Mouse (Mus musculus) adrenal gland, adult 18-20 months (tissue): ENCODE data around the gene Ctsj. TPM values are rescaled to one million over a fixed set of nuclear protein-coding genes. Genes with fewer than 3 reads are reported as not detected.
"Not testable (repeated sequence)": the region's sequence is repeated elsewhere in the genome, so short reads cannot be mapped to it uniquely, and the experiment has no call there.

ENCODE experiments used
- DNase-seq, 2 experiments: peaks; one replicate each; pipeline ENCODE4 v3.0.0; 2021 to 2022; ENCODE audit warnings: low spot score in 2 of 2
- long read RNA-seq, 2 experiments: library from polyadenylated mRNA; stranded (forward); transcript quantifications; one replicate each; pipeline ENCODE4 v2.0.0; 2021
- total RNA-seq, 2 experiments: library from RNA; stranded (reverse); gene quantifications; 1 replicate in 1 of 2; 2 replicates in 1 of 2; pipeline ENCODE4 v1.2.3; 2021

Ctsj gene
- under 1 TPM in 1 of 2 experiments, not detected in 1; 0.27 TPM for total RNA-seq
- long read RNA-seq, experiment 1, result 0 reads
- long read RNA-seq, experiment 2, result 0 reads

- no peak for DNase-seq
These were observed at the start of gene Ctsj for GRCm38 (mm10) chr13:61005859-61006258. Gene Ctsj (minus strand): TSS chr13:61005959.

- no peak for DNase-seq
These were observed 34.8 kb upstream of the Ctsj start, which contains the start of gene Ctsq for GRCm38 (mm10) chr13:61040531-61040930. Gene Ctsq (minus strand): TSS chr13:61040631.

- DNase-seq, result no peak
These were observed 17.0 kb upstream of the Ctsj start for GRCm38 (mm10) chr13:61022785-61023184.

GRCm38 (mm10) chr13:61021844-61022243 lies 16.1 kb upstream of the Ctsj start:
- no peak for DNase-seq

GRCm38 (mm10) chr13:61010171-61010570 lies 4.4 kb upstream of the Ctsj start:
- DNase-seq, result no peak

GRCm38 (mm10) chr13:60997600-60997999 lies 8.2 kb downstream of the Ctsj start:
- DNase-seq, result no peak

GRCm38 (mm10) chr13:60986915-60987314 lies 18.8 kb downstream of the Ctsj start:
- not testable (repeated sequence) for DNase-seq

GRCm38 (mm10) chr13:60972319-60972718 lies 33.4 kb downstream of the Ctsj start:
- not testable (repeated sequence) for DNase-seq

GRCm38 (mm10) chr13:60963985-60964384 lies 41.8 kb downstream of the Ctsj start:
- not testable (repeated sequence) for DNase-seq

GRCm38 (mm10) chr13:60961706-60962105 lies 44.1 kb downstream of the Ctsj start:
- DNase-seq, result no peak

Other genes with a start within 250 kb of the Ctsj start
- not detected for gene BC051665, start 219.6 kb downstream of the Ctsj start, total RNA-seq
- not detected for gene Ctsll3, start 203.1 kb downstream of the Ctsj start, total RNA-seq
- gene 4930486L24Rik, start 141.5 kb downstream of the Ctsj start, total RNA-seq, result 10 to 100 TPM in 1 of 2 experiments, under 1 TPM in 1; 0.77 to 49.1 TPM
- under 1 TPM; 0.46 to 0.74 TPM for gene Gm49392, start 109.1 kb downstream of the Ctsj start, total RNA-seq
- 1 to 10 TPM; 4.4 to 6.2 TPM for gene Ctla2b, start 108.5 kb downstream of the Ctsj start, total RNA-seq
- not detected for gene Tpbpb, start 101.1 kb downstream of the Ctsj start, total RNA-seq
- not detected for gene Gm49393, start 70.4 kb downstream of the Ctsj start, total RNA-seq
- 1 to 10 TPM; 2.0 to 2.2 TPM for gene Gm49391, start 69.4 kb downstream of the Ctsj start, total RNA-seq
- gene Ctla2a, start 69.3 kb downstream of the Ctsj start, total RNA-seq, result 10 to 100 TPM; 33.0 to 41.6 TPM
- gene Tpbpa, start 64.0 kb downstream of the Ctsj start, total RNA-seq, result not detected
- not detected for gene Ctsq, start 34.7 kb upstream of the Ctsj start, total RNA-seq
- not detected for gene Ctsr, start 158.3 kb upstream of the Ctsj start, total RNA-seq
- gene Cts6, start 197.5 kb upstream of the Ctsj start, total RNA-seq, result not detected
- not detected for gene Cts8, start 249.4 kb upstream of the Ctsj start, total RNA-seq